Mouse (Mus musculus) embryonic facial prominence, embryonic 15.5 days (tissue): Measurements from ENCODE around the gene Sipa1. TPM values are rescaled to one million over a fixed set of nuclear protein-coding genes. Genes with fewer than 3 reads are reported as not detected.

Experiments used
- ATAC-seq: fragments of 200-750 bp; cut with Nextera tagmentation; 2 replicates; pipeline ENCODE4 v1.8.0; 2017; ENCODE audit warnings: low read depth, moderate TSS enrichment; ENCODE audit not compliant: insufficient number of reproducible peaks, low FRiP score, low TSS enrichment
- H3K27ac ChIP-seq: fragments of 300-500 bp; sonication (generic); replicated peaks from 2 replicates; pipeline ENCODE4 v1.5.1; 2015; ENCODE audit warnings: mild to moderate bottlenecking, inconsistent platforms
- H3K27me3 ChIP-seq: fragments of 300-500 bp; sonication (generic); 2 replicates; pipeline ENCODE4 v1.6.1; 2015; ENCODE audit warnings: inconsistent platforms
- H3K36me3 ChIP-seq: fragments of 300-500 bp; sonication (generic); 2 replicates; pipeline ENCODE4 v1.6.1; 2015; ENCODE audit warnings: mild to moderate bottlenecking, inconsistent platforms
- H3K4me1 ChIP-seq: fragments of 300-500 bp; sonication (generic); 2 replicates; pipeline ENCODE4 v1.6.1; 2015; ENCODE audit warnings: inconsistent platforms
- H3K4me2 ChIP-seq: fragments of 300-500 bp; sonication (generic); replicated peaks from 2 replicates; pipeline ENCODE4 v1.6.1; 2015; ENCODE audit warnings: mild to moderate bottlenecking, inconsistent platforms
- H3K4me3 ChIP-seq: fragments of 300-500 bp; sonication (generic); replicated peaks from 2 replicates; pipeline ENCODE4 v1.5.1; 2015; ENCODE audit warnings: mild to moderate bottlenecking, inconsistent platforms
- H3K9ac ChIP-seq: fragments of 300-500 bp; sonication (generic); 2 replicates; pipeline ENCODE4 v1.6.1; 2015; ENCODE audit warnings: inconsistent platforms
- H3K9me3 ChIP-seq: fragments of 300-500 bp; sonication (generic); replicated peaks from 2 replicates; pipeline ENCODE4 v1.6.1; 2016; ENCODE audit warnings: inconsistent platforms
- WGBS: fragments of 180-500 bp; shearing (Covaris S2); methylation state at CpG from one replicate; pipeline ENCODE4 v1.1.7; 2015; 5-methylcytosine and 5-hydroxymethylcytosine counted together
- polyA plus RNA-seq: library from polyadenylated mRNA; unstranded; fragments of >200 nt; fragmentation: Nextera tagmentation; extraction: Ambion mirVana; gene quantifications from 2 replicates; pipeline ENCODE4 v1.2.1, GENCODE M21; 2015

The Sipa1 gene
- polyA plus RNA-seq, 1 experiment from 2014 or later = 30.4 TPM

- Histone ChIP-seq H3K36me3 (peaks cover 28% of the 10 kb centered on the region), H3K4me1 (peaks cover 16% of the 10 kb centered on the region), H3K4me3 (peak overlapping the region; percentile 46), H3K9ac (peak overlapping the region; percentile 33; the same call in 1 of the 2 replicates), H3K9me3 (no peaks in the 10 kb centered on the region), H3K27ac (no peak overlapping the region), H3K4me2 (peak overlapping the region; percentile 85), H3K27me3 (peaks cover 25% of the 10 kb centered on the region)
- ATAC-seq = no peak
- 14% methylated on average over 43 of the region's 43 CpGs for WGBS
These were observed 8.7 kb downstream of the Sipa1 start for GRCm38 (mm10) chr19:5654720-5655298.

- ATAC-seq = peak; percentile 34; the same call in 1 of the 2 replicates
- no peaks in the 10 kb centered on the region for H3K9me3 ChIP-seq
- 8% methylated on average over 62 of the region's 62 CpGs for WGBS
These were observed 9.4 kb downstream of the Sipa1 start for GRCm38 (mm10) chr19:5653969-5654719.

GRCm38 (mm10) chr19:5652570-5652969, 10.9 kb downstream of the Sipa1 start:
- peaks cover 27% of the 10 kb centered on the region for H3K36me3 ChIP-seq
- no peak overlapping the region for H3K9ac ChIP-seq
- H3K9me3 ChIP-seq = no peaks in the 10 kb centered on the region
- H3K27me3 ChIP-seq = peaks cover 25% of the 10 kb centered on the region
- no peak for ATAC-seq
- H3K4me3 ChIP-seq = no peak overlapping the region
- no peak overlapping the region for H3K27ac ChIP-seq
- H3K4me1 ChIP-seq = peaks cover 32% of the 10 kb centered on the region
- WGBS = 68% methylated on average over 6 of the region's 6 CpGs
- no peak overlapping the region for H3K4me2 ChIP-seq

More at GRCm38 (mm10) chr19:5653969-5654719, 9.4 kb downstream of the Sipa1 start:
- peaks cover 22% of the 10 kb centered on the region for H3K4me1 ChIP-seq
- peaks cover 25% of the 10 kb centered on the region for H3K27me3 ChIP-seq
- peak overlapping the region; percentile 33 for H3K9ac ChIP-seq
- peaks cover 24% of the 10 kb centered on the region for H3K36me3 ChIP-seq
- no peak overlapping the region for H3K27ac ChIP-seq
- peak overlapping the region; percentile 46 for H3K4me3 ChIP-seq
- peak overlapping the region; percentile 85 for H3K4me2 ChIP-seq

- Histone ChIP-seq H3K4me2 (no peak overlapping the region), H3K9me3 (no peaks in the 10 kb centered on the region), H3K9ac (no peak overlapping the region), H3K36me3 (peaks cover 36% of the 10 kb centered on the region), H3K27me3 (peaks cover 25% of the 10 kb centered on the region), H3K4me3 (no peak overlapping the region), H3K4me1 (peaks cover 32% of the 10 kb centered on the region), H3K27ac (no peak overlapping the region)
- 63% methylated on average over 13 of the region's 13 CpGs for WGBS
- ATAC-seq = no peak
These were observed 11.8 kb downstream of the Sipa1 start for GRCm38 (mm10) chr19:5651502-5652274.

- peaks cover 59% of the 10 kb centered on the region for H3K36me3 ChIP-seq
- H3K9me3 ChIP-seq = no peaks in the 10 kb centered on the region
- peaks cover 22% of the 10 kb centered on the region for H3K4me1 ChIP-seq
- H3K9ac ChIP-seq = 0 out of 2 replicates have a peak overlapping the region, but pooled peaks have one; percentile 1
- H3K4me2 ChIP-seq = peak overlapping the region; percentile 58
- peak overlapping the region; percentile 79 for H3K27ac ChIP-seq
- peak overlapping the region; percentile 31 for H3K4me3 ChIP-seq
- H3K27me3 ChIP-seq = peaks cover 6% of the 10 kb centered on the region; the same call in 1 of the 2 replicates
- WGBS = 61% methylated on average over 6 of the region's 6 CpGs
- ATAC-seq = no peak
These were observed 14.2 kb downstream of the Sipa1 start for GRCm38 (mm10) chr19:5649298-5649741.

GRCm38 (mm10) chr19:5648401-5649297, 14.9 kb downstream of the Sipa1 start:
- Histone ChIP-seq H3K9me3 (no peaks in the 10 kb centered on the region), H3K4me3 (peak overlapping the region; percentile 31), H3K4me2 (peak overlapping the region; percentile 58), H3K9ac (0 out of 2 replicates have a peak overlapping the region, but pooled peaks have one; percentile 1), H3K36me3 (peaks cover 66% of the 10 kb centered on the region), H3K27me3 (0 out of 2 replicates have a peak, but pooled peaks cover 2% of the 10 kb centered on the region), H3K4me1 (peaks cover 16% of the 10 kb centered on the region), H3K27ac (peak overlapping the region; percentile 79)
- WGBS = 6% methylated on average over 26 of the region's 26 CpGs
- peak; percentile 82 for ATAC-seq

- H3K4me3 ChIP-seq = no peak overlapping the region
- no peak overlapping the region for H3K9ac ChIP-seq
- H3K27ac ChIP-seq = 0 out of 2 replicates have a peak overlapping the region, but pooled peaks have one; percentile 79
- H3K9me3 ChIP-seq = no peaks in the 10 kb centered on the region
- H3K4me1 ChIP-seq = peaks cover 16% of the 10 kb centered on the region
- ATAC-seq = no peak
- 95% methylated on average over 6 of the region's 6 CpGs for WGBS
- H3K36me3 ChIP-seq = peaks cover 70% of the 10 kb centered on the region
- H3K27me3 ChIP-seq = 0 out of 2 replicates have a peak, but pooled peaks cover 2% of the 10 kb centered on the region
- no peak overlapping the region for H3K4me2 ChIP-seq
These were observed 15.7 kb downstream of the Sipa1 start for GRCm38 (mm10) chr19:5647791-5648190.

GRCm38 (mm10) chr19:5646731-5647330, 16.7 kb downstream of the Sipa1 start:
- H3K9me3 ChIP-seq = no peaks in the 10 kb centered on the region
- 91% methylated on average over 8 of the region's 8 CpGs for WGBS
- no peak overlapping the region for H3K4me2 ChIP-seq

GRCm38 (mm10) chr19:5645280-5645679, 18.2 kb downstream of the Sipa1 start:
- 92% methylated on average over 9 of the region's 9 CpGs for WGBS
- Histone ChIP-seq H3K4me3 (no peak overlapping the region), H3K4me1 (peaks cover 16% of the 10 kb centered on the region), H3K4me2 (no peak overlapping the region), H3K27me3 (no peaks in the 10 kb centered on the region), H3K27ac (no peak overlapping the region), H3K9ac (no peak overlapping the region), H3K36me3 (peaks cover 75% of the 10 kb centered on the region), H3K9me3 (no peaks in the 10 kb centered on the region)
- ATAC-seq = no peak

More at GRCm38 (mm10) chr19:5646731-5647330, 16.7 kb downstream of the Sipa1 start:
- no peak for ATAC-seq
- H3K27ac ChIP-seq = no peak overlapping the region
- peaks cover 16% of the 10 kb centered on the region for H3K4me1 ChIP-seq
- peaks cover 72% of the 10 kb centered on the region for H3K36me3 ChIP-seq
- no peak overlapping the region for H3K4me3 ChIP-seq
- H3K27me3 ChIP-seq = no peaks in the 10 kb centered on the region
- no peak overlapping the region for H3K9ac ChIP-seq

GRCm38 (mm10) chr19:5641641-5642040, 21.9 kb downstream of the Sipa1 start:
- H3K36me3 ChIP-seq = peaks cover 78% of the 10 kb centered on the region
- WGBS = 90% methylated on average over 8 of the region's 8 CpGs
- H3K27ac ChIP-seq = no peak overlapping the region
- no peak overlapping the region for H3K9ac ChIP-seq
- peaks cover 15% of the 10 kb centered on the region for H3K4me1 ChIP-seq
- no peak overlapping the region for H3K4me2 ChIP-seq
- H3K9me3 ChIP-seq = no peaks in the 10 kb centered on the region
- H3K4me3 ChIP-seq = no peak overlapping the region
- ATAC-seq = no peak
- no peaks in the 10 kb centered on the region for H3K27me3 ChIP-seq
